Mouse (Mus musculus): ENCODE measurements around the gene Plagl2. TPM values are rescaled to one million over a fixed set of nuclear protein-coding genes. Genes with fewer than 3 reads are reported as not detected.

The Plagl2 gene
- polyA plus RNA-seq, 1 experiment from 2014 or later: 14.8 TPM

- peak overlapping the region; percentile 65 for H3K27ac ChIP-seq
- H3K36me3 ChIP-seq: peaks cover 35% of the 10 kb centered on the region
- WGBS: 69% methylated on average over 2 of the region's 2 CpGs
Observed at GRCm38 (mm10) chr2:153238406-153238805, 2.8 kb downstream of the Plagl2 start.

DNA sequence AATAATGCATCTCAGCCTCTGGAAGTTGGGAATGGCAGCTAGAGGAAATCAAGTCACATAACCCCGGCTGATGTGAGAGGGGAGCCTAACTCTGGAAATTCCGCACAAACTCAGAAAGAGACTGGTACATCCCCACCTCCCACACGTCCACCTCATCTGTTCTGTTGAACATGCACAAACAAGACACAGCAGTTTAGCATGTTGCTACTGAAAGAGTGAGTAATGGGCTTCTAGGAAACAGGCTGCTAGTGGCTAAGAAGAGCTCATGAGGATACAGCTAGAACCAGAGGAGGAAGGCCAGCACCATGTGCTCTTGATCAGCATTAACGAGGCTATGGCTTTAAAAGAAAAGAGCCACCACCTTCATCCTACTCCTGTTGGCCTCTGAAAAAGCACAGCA lies 3.3 kb downstream of the Plagl2 start:
- no peak for ATAC-seq (ENCODE audit: insufficient number of reproducible peaks, insufficient read depth, low FRiP score, low TSS enrichment, low read depth)
- 62% methylated on average over 4 of the region's 4 CpGs for WGBS
- Histone ChIP-seq H3K36me3 (peaks cover 40% of the 10 kb centered on the region), H3K27ac (peak overlapping the region; percentile 65), H3K9me3 (no peaks in the 10 kb centered on the region), H3K9ac (peak overlapping the region; percentile 98; the same call in 1 of the 2 replicates), H3K4me1 (peaks cover 42% of the 10 kb centered on the region), H3K4me2 (peak overlapping the region; percentile 28), H3K4me3 (no peak overlapping the region; the same call in 1 of the 2 replicates), H3K27me3 (no peaks in the 10 kb centered on the region)

More at GRCm38 (mm10) chr2:153238406-153238805, 2.8 kb downstream of the Plagl2 start:
- Histone ChIP-seq H3K9me3 (no peaks in the 10 kb centered on the region), H3K4me2 (peak overlapping the region; percentile 93), H3K4me1 (peaks cover 42% of the 10 kb centered on the region), H3K4me3 (peak overlapping the region; percentile 98), H3K9ac (peak overlapping the region; percentile 98; the same call in 1 of the 2 replicates), H3K27me3 (no peaks in the 10 kb centered on the region)
- no peak for ATAC-seq (ENCODE audit: insufficient number of reproducible peaks, insufficient read depth, low FRiP score, low TSS enrichment, low read depth)

DNA sequence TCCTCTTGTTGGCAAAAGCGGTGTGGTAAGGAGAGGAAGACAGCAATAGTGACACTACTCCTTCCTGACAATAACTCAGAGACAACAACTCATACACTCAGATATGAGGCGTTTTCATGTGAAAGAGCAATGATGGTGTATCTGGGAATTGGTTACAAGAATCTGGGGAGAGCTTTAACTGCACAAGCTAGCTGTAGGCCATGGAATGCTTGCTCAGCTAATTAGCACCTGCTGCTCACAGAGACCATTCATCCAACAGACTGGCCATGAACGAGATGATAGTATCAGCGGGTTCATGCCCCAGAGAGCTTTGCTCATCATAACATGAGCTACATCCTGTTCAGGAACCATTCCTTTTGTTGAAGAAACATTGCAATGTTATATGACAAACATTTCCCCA lies 4.0 kb downstream of the Plagl2 start:
- no peak for ATAC-seq (ENCODE audit: insufficient number of reproducible peaks, insufficient read depth, low FRiP score, low TSS enrichment, low read depth)
- 76% methylated on average over 4 of the region's 4 CpGs for WGBS
- H3K4me3 ChIP-seq: no peak overlapping the region
- H3K4me1 ChIP-seq: peaks cover 35% of the 10 kb centered on the region
- no peak overlapping the region for H3K4me2 ChIP-seq
- H3K9ac ChIP-seq: no peak overlapping the region
- no peaks in the 10 kb centered on the region for H3K9me3 ChIP-seq
- no peaks in the 10 kb centered on the region for H3K27me3 ChIP-seq
- H3K27ac ChIP-seq: peak overlapping the region; percentile 65; the same call in 1 of the 2 replicates
- peaks cover 46% of the 10 kb centered on the region for H3K36me3 ChIP-seq

DNA sequence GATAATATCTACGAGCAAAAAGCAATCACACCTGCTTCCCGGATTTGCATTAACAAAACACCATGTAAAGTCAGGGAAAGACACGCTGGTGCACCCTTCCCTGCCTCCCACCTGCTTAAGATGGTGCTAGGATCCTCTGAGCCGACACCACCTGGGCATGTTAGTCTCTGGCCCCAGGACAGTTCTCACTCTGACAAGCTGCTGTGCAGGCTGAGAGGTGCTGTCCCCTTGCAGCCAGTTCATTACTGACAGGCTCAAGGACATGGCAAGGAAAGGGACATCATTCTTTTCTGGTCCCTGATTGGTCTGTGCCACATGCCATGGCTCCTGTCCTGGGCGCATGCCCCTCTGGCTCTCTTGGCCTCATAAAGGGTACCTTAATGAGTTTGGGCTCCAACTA lies 12.7 kb downstream of the Plagl2 start:
- Histone ChIP-seq H3K4me3 (no peak overlapping the region), H3K9me3 (no peaks in the 10 kb centered on the region), H3K4me2 (no peak overlapping the region), H3K36me3 (peaks cover 58% of the 10 kb centered on the region), H3K4me1 (peaks cover 11% of the 10 kb centered on the region), H3K27ac (no peak overlapping the region), H3K27me3 (no peaks in the 10 kb centered on the region), H3K9ac (no peak overlapping the region)
- no peak for ATAC-seq (ENCODE audit: insufficient number of reproducible peaks, insufficient read depth, low FRiP score, low TSS enrichment, low read depth)
- WGBS: 85% methylated on average over 5 of the region's 5 CpGs

DNA sequence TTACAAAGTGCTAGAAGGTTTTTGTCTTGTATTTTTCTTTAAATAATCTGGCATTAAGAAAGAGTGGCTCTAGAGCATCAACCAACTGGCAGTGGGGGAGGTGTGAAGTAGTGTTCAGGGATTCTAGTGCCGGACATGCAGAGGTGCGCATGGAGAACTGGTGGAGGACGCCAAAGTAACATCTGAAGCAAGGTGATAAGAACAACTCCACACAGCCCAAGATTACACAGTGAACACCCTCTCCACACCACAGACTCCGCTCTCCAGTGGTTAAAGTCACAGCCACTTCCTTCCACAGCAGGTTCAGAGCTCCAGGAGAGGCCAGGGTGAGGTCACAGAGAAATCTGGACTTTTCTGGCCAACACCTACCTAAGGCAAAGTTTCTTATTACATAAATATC lies 13.3 kb downstream of the Plagl2 start:
- H3K9ac ChIP-seq: no peak overlapping the region
- no peak for ATAC-seq (ENCODE audit: insufficient number of reproducible peaks, insufficient read depth, low FRiP score, low TSS enrichment, low read depth)
- H3K4me1 ChIP-seq: peaks cover 11% of the 10 kb centered on the region
- no peaks in the 10 kb centered on the region for H3K27me3 ChIP-seq
- H3K27ac ChIP-seq: no peak overlapping the region
- peaks cover 53% of the 10 kb centered on the region for H3K36me3 ChIP-seq
- H3K4me3 ChIP-seq: no peak overlapping the region
- no peak overlapping the region for H3K4me2 ChIP-seq
- WGBS: 91% methylated on average over 4 of the region's 4 CpGs
- H3K9me3 ChIP-seq: no peaks in the 10 kb centered on the region

DNA sequence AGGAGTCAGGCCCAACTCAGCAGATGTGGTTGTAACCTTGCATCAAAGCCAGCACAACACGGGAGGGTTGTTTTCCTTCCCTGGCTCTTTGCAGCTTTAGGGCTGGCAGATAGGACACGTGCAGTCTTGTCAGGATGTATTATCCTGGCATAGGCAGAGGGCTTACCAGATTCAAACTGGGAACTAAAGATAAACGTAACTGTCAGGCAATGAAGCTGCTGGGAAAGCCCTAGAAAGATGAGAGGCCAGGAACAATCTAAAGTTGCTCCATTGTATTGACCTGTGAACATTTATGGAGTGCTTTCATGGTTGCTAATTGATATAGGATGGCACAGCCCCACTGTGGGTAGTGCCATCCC lies 15.7 kb downstream of the Plagl2 start:
- WGBS: 7% methylated on average over 3 of the region's 3 CpGs
- peak overlapping the region; percentile 87 for H3K27ac ChIP-seq

DNA sequence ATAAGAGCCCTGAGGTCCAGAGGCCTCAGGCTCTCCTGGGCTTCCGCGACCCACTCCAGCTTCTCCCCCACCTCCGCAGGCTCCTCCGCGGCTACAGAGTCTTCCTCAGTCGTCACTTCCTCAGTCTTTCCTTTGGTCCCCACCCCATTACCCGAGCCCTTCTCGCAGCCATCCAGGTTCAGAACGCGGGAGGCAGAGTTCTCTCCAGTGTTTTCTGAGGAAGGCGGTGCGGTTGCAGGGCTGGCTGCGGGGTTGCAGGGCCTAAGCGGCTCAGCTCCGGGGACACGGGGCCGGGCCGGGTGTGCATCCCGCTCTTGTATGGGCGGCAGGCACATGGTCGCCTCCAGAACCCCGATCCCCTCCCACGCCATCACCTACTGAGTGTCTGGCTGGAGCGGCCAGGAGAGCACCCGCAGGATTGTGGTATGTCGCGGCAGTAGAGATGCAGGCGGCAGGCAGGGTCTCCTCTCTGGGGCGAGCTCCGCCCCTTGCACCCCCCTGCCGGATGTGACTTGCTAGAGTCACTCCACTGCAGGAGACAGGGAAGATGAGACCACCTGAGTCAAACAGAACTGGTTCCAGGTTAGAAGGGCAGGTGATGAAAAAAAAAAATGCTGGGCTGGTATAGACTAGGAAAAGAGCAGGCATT lies 16.2 kb downstream of the Plagl2 start, which contains the start of gene Tspyl3:
TSS of gene Tspyl3 (minus strand) at position 496 of the 649 bp plus-strand sequence.
- 2% methylated on average over 31 of the region's 31 CpGs for whole genome bisulfite sequencing
- Histone ChIP-seq H3K36me3 (peaks cover 39% of the 10 kb centered on the region), H3K4me2 (peak within 1 kb of the TSS; percentile 78), H3K27me3 (no peaks in the 10 kb centered on the region), H3K9ac (peak within 1 kb of the TSS; percentile 88), H3K4me1 (peaks cover 11% of the 10 kb centered on the region), H3K27ac (peak within 1 kb of the TSS; percentile 87), H3K9me3 (no peaks in the 10 kb centered on the region), H3K4me3 (peak within 1 kb of the TSS; percentile 71)
- peak; percentile 69 for ATAC-seq (ENCODE audit: insufficient number of reproducible peaks, insufficient read depth, low FRiP score, low TSS enrichment, low read depth)

More for the DNA sequence above, 15.7 kb downstream of the Plagl2 start:
- Histone ChIP-seq H3K36me3 (peaks cover 44% of the 10 kb centered on the region), H3K4me3 (peak overlapping the region; percentile 71), H3K4me2 (peak overlapping the region; percentile 78), H3K27me3 (no peaks in the 10 kb centered on the region), H3K9ac (peak overlapping the region; percentile 88), H3K4me1 (peaks cover 11% of the 10 kb centered on the region), H3K9me3 (no peaks in the 10 kb centered on the region)
- ATAC-seq (ENCODE audit: insufficient number of reproducible peaks, insufficient read depth, low FRiP score, low TSS enrichment, low read depth): no peak

DNA sequence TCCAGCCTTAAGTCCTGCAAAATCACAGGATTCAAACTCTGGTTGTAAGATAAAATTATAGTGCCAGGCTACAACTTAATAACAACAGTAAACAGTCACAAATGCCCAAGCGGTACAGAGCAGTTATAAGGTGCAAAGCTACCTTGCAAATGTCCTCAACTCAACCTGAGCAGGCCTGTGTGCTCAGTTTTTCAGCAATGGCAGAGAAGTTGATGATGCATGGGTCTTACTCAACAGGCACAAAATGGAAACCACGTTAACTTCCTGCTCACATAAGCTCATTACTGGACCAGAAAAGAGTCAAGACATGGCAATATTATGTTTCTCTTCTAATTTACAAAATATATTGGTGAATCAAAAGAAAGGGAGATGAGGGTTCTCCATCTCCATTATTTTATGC lies 18.7 kb downstream of the Plagl2 start:
- Histone ChIP-seq H3K9ac (no peak overlapping the region), H3K4me3 (no peak overlapping the region), H3K36me3 (peaks cover 18% of the 10 kb centered on the region), H3K4me1 (peaks cover 11% of the 10 kb centered on the region), H3K27ac (no peak overlapping the region), H3K9me3 (no peaks in the 10 kb centered on the region), H3K4me2 (no peak overlapping the region), H3K27me3 (no peaks in the 10 kb centered on the region)
- no peak for ATAC-seq (ENCODE audit: insufficient number of reproducible peaks, insufficient read depth, low FRiP score, low TSS enrichment, low read depth)
- WGBS: 94% methylated on average over 2 of the region's 2 CpGs

DNA sequence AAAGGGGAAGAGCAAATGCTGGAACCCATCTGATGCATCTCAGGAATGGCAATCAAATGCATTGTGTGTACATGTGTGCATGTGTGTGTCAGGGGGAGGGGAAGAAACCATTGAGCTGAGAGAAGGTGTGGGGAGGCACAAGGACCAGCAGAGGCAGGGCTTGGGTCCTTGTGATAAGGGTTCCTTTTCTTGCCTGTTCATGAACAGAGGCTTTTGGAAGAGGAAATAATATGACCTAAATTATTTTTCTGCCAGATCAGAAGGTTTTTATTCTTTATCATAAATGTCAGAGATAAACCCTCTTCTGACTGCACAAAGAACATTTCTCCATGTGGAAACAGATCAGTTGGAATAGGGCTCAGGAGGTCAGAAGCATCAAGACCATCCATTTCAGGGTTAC lies 19.1 kb downstream of the Plagl2 start:
- ATAC-seq (ENCODE audit: insufficient number of reproducible peaks, insufficient read depth, low FRiP score, low TSS enrichment, low read depth): no peak
- H3K9ac ChIP-seq: no peak overlapping the region
- H3K27ac ChIP-seq: no peak overlapping the region

DNA sequence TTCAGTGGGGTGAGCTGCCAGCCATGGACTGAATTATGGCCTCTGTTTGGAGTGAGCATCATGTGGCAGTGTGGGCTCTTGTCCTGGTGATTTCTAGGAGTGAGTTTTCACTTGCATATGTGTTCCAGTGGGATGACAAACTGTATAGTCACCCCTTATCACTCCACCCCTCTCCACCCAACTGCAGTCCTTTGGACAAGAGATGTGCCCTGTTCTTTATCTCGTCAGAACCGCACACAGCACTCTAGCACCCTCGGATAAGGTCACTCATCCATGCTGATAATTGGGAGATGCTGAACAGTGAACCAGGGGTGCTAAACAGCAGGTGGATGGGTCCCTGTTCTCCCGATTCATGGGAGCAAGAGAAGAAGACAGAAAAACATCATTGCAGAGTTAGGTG lies 19.6 kb downstream of the Plagl2 start:
- no peaks in the 10 kb centered on the region for H3K9me3 ChIP-seq
- H3K4me3 ChIP-seq: no peak overlapping the region
- H3K36me3 ChIP-seq: peaks cover 14% of the 10 kb centered on the region
- no peaks in the 10 kb centered on the region for H3K27me3 ChIP-seq
- no peak for ATAC-seq (ENCODE audit: insufficient number of reproducible peaks, insufficient read depth, low FRiP score, low TSS enrichment, low read depth)
- H3K9ac ChIP-seq: no peak overlapping the region
- no peak overlapping the region for H3K27ac ChIP-seq
- peaks cover 11% of the 10 kb centered on the region for H3K4me1 ChIP-seq
- H3K4me2 ChIP-seq: no peak overlapping the region
- WGBS: 88% methylated on average over 4 of the region's 4 CpGs

More for the DNA sequence above, 19.1 kb downstream of the Plagl2 start:
- Histone ChIP-seq H3K4me3 (no peak overlapping the region), H3K9me3 (no peaks in the 10 kb centered on the region), H3K4me2 (no peak overlapping the region), H3K36me3 (peaks cover 18% of the 10 kb centered on the region), H3K27me3 (no peaks in the 10 kb centered on the region), H3K4me1 (peaks cover 11% of the 10 kb centered on the region)

DNA sequence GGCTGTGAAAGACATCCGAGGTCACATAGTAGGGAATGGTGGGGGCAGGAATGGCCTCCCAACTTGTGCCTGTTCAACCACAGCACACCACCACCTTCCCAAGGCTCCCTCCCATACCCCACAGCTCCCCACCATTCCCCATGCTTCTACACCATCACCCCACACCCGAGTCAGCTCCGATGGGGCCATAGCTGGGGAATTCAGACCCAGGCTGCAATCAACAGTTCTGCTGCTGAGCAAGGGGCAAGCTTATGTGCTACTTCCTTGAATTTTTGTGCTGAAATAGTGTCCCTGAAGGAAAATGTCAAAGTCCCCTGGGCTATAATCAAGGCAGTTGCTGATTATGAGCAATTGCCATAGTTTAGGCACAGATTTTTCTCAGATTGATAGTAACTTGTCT lies 22.7 kb downstream of the Plagl2 start:
- no peaks in the 10 kb centered on the region for H3K9me3 ChIP-seq
- no peak for ATAC-seq (ENCODE audit: insufficient number of reproducible peaks, insufficient read depth, low FRiP score, low TSS enrichment, low read depth)
- H3K4me2 ChIP-seq: no peak overlapping the region
- no peak overlapping the region for H3K27ac ChIP-seq
- H3K36me3 ChIP-seq: peaks cover 14% of the 10 kb centered on the region
- H3K27me3 ChIP-seq: no peaks in the 10 kb centered on the region
- 0 out of 2 replicates have a peak, but pooled peaks cover 4% of the 10 kb centered on the region for H3K4me1 ChIP-seq
- no peak overlapping the region for H3K9ac ChIP-seq
- no peak overlapping the region for H3K4me3 ChIP-seq
- WGBS: 75% methylated on average over 3 of the region's 3 CpGs

- Histone ChIP-seq H3K4me3 (no peak overlapping the region), H3K9me3 (no peaks in the 10 kb centered on the region), H3K27me3 (no peaks in the 10 kb centered on the region), H3K4me1 (0 out of 2 replicates have a peak, but pooled peaks cover 4% of the 10 kb centered on the region), H3K27ac (no peak overlapping the region), H3K36me3 (peaks cover 14% of the 10 kb centered on the region), H3K9ac (no peak overlapping the region), H3K4me2 (no peak overlapping the region)
- WGBS: 90% methylated on average over 10 of the region's 10 CpGs
- no peak for ATAC-seq (ENCODE audit: insufficient number of reproducible peaks, insufficient read depth, low FRiP score, low TSS enrichment, low read depth)
Observed at GRCm38 (mm10) chr2:153217826-153218340, 23.3 kb downstream of the Plagl2 start.
